Mouse (Mus musculus) ES-E14 (cell line): ENCODE data around the gene Gpn1. TPM values are rescaled to one million over a fixed set of nuclear protein-coding genes. Genes with fewer than 3 reads are reported as not detected.
"Not testable (repeated sequence)": the region's sequence is repeated elsewhere in the genome, so short reads cannot be mapped to it uniquely, and the experiment has no call there.

Experiments used
- DNase-seq: peaks from one replicate; pipeline ENCODE4 v3.0.0-alpha.2; 2013; ENCODE audit warnings: low read depth, low spot score
- H3K27ac ChIP-seq: 2 replicates; pipeline ENCODE4 v1.5.1; 2012; ENCODE audit warnings: low read depth, mild to moderate bottlenecking, low read length, moderate library complexity, mixed read lengths; ENCODE audit not compliant: poor library complexity, insufficient read depth, severe bottlenecking
- H3K36me3 ChIP-seq: 2 replicates; pipeline ENCODE4 v1.6.1; 2012; ENCODE audit warnings: mild to moderate bottlenecking, low read length, moderate library complexity, mixed read lengths; ENCODE audit not compliant: control insufficient read depth, poor library complexity, insufficient read depth, severe bottlenecking
- H3K4me1 ChIP-seq, 2 experiments: fragments of 150-350 bp in 1 of 2; sonication (generic) in 1 of 2; 2 replicates each; pipeline ENCODE4 v1.6.1; 2012; ENCODE audit warnings: low read length in 2 of 2, mild to moderate bottlenecking in 1 of 2, mixed read lengths in 1 of 2; ENCODE audit not compliant: control insufficient read depth in 2 of 2, insufficient read depth in 2 of 2, poor library complexity in 1 of 2
- H3K4me3 ChIP-seq, 2 experiments: fragments of 150-350 bp in 1 of 2; sonication (generic) in 1 of 2; 2 replicates each; pipeline ENCODE4 v1.5.1; 2012; ENCODE audit warnings: low read length in 2 of 2, low read depth in 1 of 2, mild to moderate bottlenecking in 1 of 2, mixed read lengths in 1 of 2; ENCODE audit not compliant: insufficient read depth in 1 of 2, poor library complexity in 1 of 2, severe bottlenecking in 1 of 2
- H3K9ac ChIP-seq: 2 replicates; pipeline ENCODE4 v1.6.1; 2012; ENCODE audit warnings: low read depth, mild to moderate bottlenecking, low read length, mixed read lengths; ENCODE audit not compliant: poor library complexity, insufficient read depth, severe bottlenecking
- H3K9me3 ChIP-seq: fragments of 150-350 bp; sonication (generic); 2 replicates; pipeline ENCODE4 v1.6.1; 2012; ENCODE audit warnings: low read depth, mild to moderate bottlenecking, low read length; ENCODE audit not compliant: control insufficient read depth, insufficient read depth
- CHD2 ChIP-seq: IDR thresholded peaks from 2 replicates; pipeline ENCODE4 v1.6.1; 2014; ENCODE audit warnings: mild to moderate bottlenecking, low read depth, low read length, inconsistent platforms
- HCFC1 ChIP-seq: IDR thresholded peaks from 2 replicates; pipeline ENCODE4 v1.6.1; 2012; ENCODE audit warnings: low read length, inconsistent platforms, borderline replicate concordance; ENCODE audit not compliant: insufficient read depth
- MAFK ChIP-seq: IDR thresholded peaks from 2 replicates; pipeline ENCODE4 v1.6.1; 2014; ENCODE audit warnings: mild to moderate bottlenecking, low read depth, low read length, inconsistent platforms; ENCODE audit not compliant: insufficient read depth
- ZC3H11A ChIP-seq: IDR thresholded peaks from 2 replicates; pipeline ENCODE4 v1.6.1; 2012; ENCODE audit warnings: low read depth, mild to moderate bottlenecking, inconsistent platforms, low read length, borderline replicate concordance
- ZNF384 ChIP-seq: IDR thresholded peaks from 2 replicates; pipeline ENCODE4 v1.6.1; 2012; ENCODE audit warnings: low read depth, low read length, inconsistent platforms
- in situ Hi-C, 2 experiments: fragments of 600-800 bp; cut with MboI; formaldehyde crosslinking; loops; one replicate each; pipeline ENCODE4 v1.15.1; 2025; ENCODE audit warnings: low sequenced_read_pairs in 2 of 2, inconsistent platforms in 1 of 2; ENCODE audit not compliant: unreplicated experiment in 2 of 2
- total RNA-seq: library from RNA; depleted of rRNA; stranded (reverse); fragments of 300-350 nt; gene quantifications from 2 replicates; pipeline ENCODE4 v1.2.3, GENCODE M21; 2012

Gpn1 gene
- total RNA-seq, 1 experiment, result 69.7 TPM

GRCm38 (mm10) chr5:31527117-31527680, 32.7 kb downstream of the Gpn1 start:
- Histone ChIP-seq H3K9me3 (no peaks in the 10 kb centered on the region), H3K4me1 (peaks cover 0 to 8% of the 10 kb centered on the region in 2 experiments; a peak in 2 of 4 replicates), H3K27ac (peak overlapping the region; percentile 1; the same call in 1 of the 2 replicates), H3K36me3 (peaks cover 13% of the 10 kb centered on the region), H3K4me3 (peak overlapping the region; percentile 97 to 99), H3K9ac (peak overlapping the region; percentile 97)
- no peak for DNase-seq
- in situ Hi-C loops, result no loop called here
- TF ChIP-seq MAFK, result no peak

GRCm38 (mm10) chr5:31527707-31528106, 33.2 kb downstream of the Gpn1 start, which contains the start of gene Supt7l:
Supt7l (minus strand) TSS chr5:31527807.
- peak within 1 kb of the TSS; percentile 97 for H3K9ac ChIP-seq
- peaks cover 11% of the 10 kb centered on the region for H3K36me3 ChIP-seq
- H3K4me1 ChIP-seq, in situ Hi-C loops, DNase-seq, H3K9me3 ChIP-seq: not testable (repeated sequence)
- peak within 1 kb of the TSS; percentile 1; the same call in 1 of the 2 replicates for H3K27ac ChIP-seq
- peak within 1 kb of the TSS; percentile 97 to 99 for H3K4me3 ChIP-seq

GRCm38 (mm10) chr5:31528560-31528959, 34.0 kb downstream of the Gpn1 start:
- no peak for TF ChIP-seq MAFK
- TF ChIP-seq CHD2, result no peak
- TF ChIP-seq ZNF384, result no peak
- TF ChIP-seq ZC3H11A, result no peak
- TF ChIP-seq HCFC1, result no peak
- Histone ChIP-seq H3K9ac (no peak overlapping the region), H3K9me3 (no peaks in the 10 kb centered on the region), H3K4me1 (peaks cover 0 to 6% of the 10 kb centered on the region in 2 experiments; a peak in 2 of 4 replicates), H3K27ac (no peak overlapping the region), H3K36me3 (peaks cover 10% of the 10 kb centered on the region), H3K4me3 (no peak overlapping the region)
- DNase-seq, result no peak
- in situ Hi-C loops, result no loop called here

- H3K9me3 ChIP-seq, result no peaks in the 10 kb centered on the region
- no peak overlapping the region for H3K9ac ChIP-seq
- peaks cover 20% of the 10 kb centered on the region for H3K36me3 ChIP-seq
- DNase-seq, result no peak
- no peak overlapping the region for H3K27ac ChIP-seq
- H3K4me3 ChIP-seq, result no peak overlapping the region
- in situ Hi-C loops, result no loop called here
- TF ChIP-seq ZNF384 (no peak), MAFK (no peak), ZC3H11A (no peak), CHD2 (no peak), HCFC1 (no peak)
- no peaks in the 10 kb centered on the region for H3K4me1 ChIP-seq
These were observed 40.7 kb downstream of the Gpn1 start for GRCm38 (mm10) chr5:31535228-31535627.

GRCm38 (mm10) chr5:31559401-31559800, 64.9 kb downstream of the Gpn1 start:
- DNase-seq, result no peak
- Histone ChIP-seq H3K4me1 (peaks cover 3 to 22% of the 10 kb centered on the region in 2 experiments; a peak in 2 of 4 replicates), H3K27ac (no peak overlapping the region; the same call in 1 of the 2 replicates), H3K4me3 (no peak overlapping the region), H3K36me3 (peaks cover 8% of the 10 kb centered on the region; the same call in 1 of the 2 replicates), H3K9me3 (no peaks in the 10 kb centered on the region), H3K9ac (no peak overlapping the region)
- in situ Hi-C loops, result no loop called here
- TF ChIP-seq HCFC1 (no peak), MAFK (no peak), ZNF384 (no peak), CHD2 (no peak), ZC3H11A (no peak)
